Comparison of ENCODE assay signal across 8 mouse cellular contexts in genomic region chr4:130359486-130360237, GRCm38 (mm10). TPM values are rescaled to one million over a fixed set of nuclear protein-coding genes. Genes with fewer than 3 reads are reported as not detected.
DNase-seq lines count a peak whose midpoint lies in the region; ATAC-seq lines count a peak whose summit lies in the region.

Gene Zcchc17 (minus strand): TSS chr4:130359943.
Gene Snrnp40 (plus strand): TSS chr4:130360132.

- peak; percentile 99 for DNase-seq in adipocyte (ENCODE audit: low spot score)
- peak; percentile 100 for DNase-seq in embryo, embryonic 10 days (ENCODE audit: low spot score)
- DNase-seq in gastrocnemius, postnatal 10 days: peak; percentile 98
- peak; percentile 100 for DNase-seq in induced T-regulatory cell, adult 2 months (ENCODE audit: low read depth)
- peak; percentile 99 for DNase-seq in left cerebral cortex, adult 9 months (ENCODE audit: low spot score in 2 of 2)
- DNase-seq in right cerebral cortex, postnatal 14 days: peak; percentile 99
- peak; percentile 98 for DNase-seq in urinary bladder, postnatal 36 days (ENCODE audit: low spot score in 2 of 2)

- peak; percentile 95 for ATAC-seq in megakaryocyte progenitor cell, adult 5-6 weeks (replicated peaks; ENCODE audit: poor library complexity)

RNA-seq across cellular contexts. Expression of gene Zcchc17, which starts in this region (rescaled TPM):
- 10 to 100 TPM; 45.4 to 46.9 TPM for total RNA-seq in gastrocnemius, postnatal 10 days (2021)
- 16.0 and 21.9 TPM in 2 replicates for total RNA-seq in megakaryocyte progenitor cell, adult 5-6 weeks (2015)
- total RNA-seq in megakaryocyte progenitor cell, adult 5-6 weeks (2017): 81.3 and 132 TPM in 2 replicates

RNA-seq across cellular contexts. Expression of gene Snrnp40, which starts in this region (rescaled TPM):
- total RNA-seq in gastrocnemius, postnatal 10 days (2021): 10 to 100 TPM; 27.2 to 29.5 TPM
- total RNA-seq in megakaryocyte progenitor cell, adult 5-6 weeks (2015): 65.9 and 66.0 TPM in 2 replicates
- 89.7 and 90.8 TPM in 2 replicates for total RNA-seq in megakaryocyte progenitor cell, adult 5-6 weeks (2017)

Comparison
In these comparisons a context has a peak if more than half of its experiments do, and no peak if none do; other contexts are left out.
1. Peak in every context shown above with its lines: DNase-seq and ATAC-seq.